Mouse (Mus musculus): ENCODE measurements around the gene Flywch1. TPM values are rescaled to one million over a fixed set of nuclear protein-coding genes. Genes with fewer than 3 reads are reported as not detected.

The Flywch1 gene
- polyA plus RNA-seq, 1 experiment = not detected

GRCm38 (mm10) chr17:23748631-23749391, 22.6 kb downstream of the Flywch1 start:
- Histone ChIP-seq H3K4me3 (ENCODE audit: insufficient read depth, low read depth, low read length) (no peak overlapping the region), H3K4me1 (ENCODE audit: control insufficient read depth, insufficient read depth, low read length) (peaks cover 19% of the 10 kb centered on the region), H3K27ac (ENCODE audit: insufficient read depth, low read depth, low read length) (no peak overlapping the region)
- TF ChIP-seq POLR2A (IDR thresholded peaks at IDR 0.05; ENCODE audit: insufficient read depth, low read depth, low read length) (no peak), CTCF (IDR thresholded peaks at IDR 0.05; ENCODE audit: insufficient read depth, low read depth, low read length) (no peak)
- WGBS = 39% methylated on average over 10 of the region's 10 CpGs

GRCm38 (mm10) chr17:23748026-23748425, 23.4 kb downstream of the Flywch1 start:
- Histone ChIP-seq H3K4me3 (ENCODE audit: insufficient read depth, low read depth, low read length) (no peak overlapping the region), H3K4me1 (ENCODE audit: control insufficient read depth, insufficient read depth, low read length) (peaks cover 19% of the 10 kb centered on the region), H3K27ac (ENCODE audit: insufficient read depth, low read depth, low read length) (no peak overlapping the region)
- 45% methylated on average over 6 of the region's 6 CpGs for WGBS
- TF ChIP-seq POLR2A (IDR thresholded peaks at IDR 0.05; ENCODE audit: insufficient read depth, low read depth, low read length) (no peak), CTCF (IDR thresholded peaks at IDR 0.05; ENCODE audit: insufficient read depth, low read depth, low read length) (no peak)

GRCm38 (mm10) chr17:23747471-23747870, 23.9 kb downstream of the Flywch1 start:
- TF ChIP-seq CTCF (IDR thresholded peaks at IDR 0.05; ENCODE audit: insufficient read depth, low read depth, low read length) (no peak), POLR2A (IDR thresholded peaks at IDR 0.05; ENCODE audit: insufficient read depth, low read depth, low read length) (no peak)
- H3K27ac ChIP-seq (ENCODE audit: insufficient read depth, low read depth, low read length) = no peak overlapping the region
- WGBS = 82% methylated on average over 3 of the region's 3 CpGs
- H3K4me3 ChIP-seq (ENCODE audit: insufficient read depth, low read depth, low read length) = no peak overlapping the region
- peaks cover 22% of the 10 kb centered on the region for H3K4me1 ChIP-seq (ENCODE audit: control insufficient read depth, insufficient read depth, low read length)

- Histone ChIP-seq H3K4me1 (ENCODE audit: control insufficient read depth, insufficient read depth, low read length) (peaks cover 25% of the 10 kb centered on the region), H3K27ac (ENCODE audit: insufficient read depth, low read depth, low read length) (no peak overlapping the region), H3K4me3 (ENCODE audit: insufficient read depth, low read depth, low read length) (no peak overlapping the region)
- WGBS = 88% methylated on average over 3 of the region's 3 CpGs
- no peak for TF ChIP-seq POLR2A (IDR thresholded peaks at IDR 0.05; ENCODE audit: insufficient read depth, low read depth, low read length)
- no peak for TF ChIP-seq CTCF (IDR thresholded peaks at IDR 0.05; ENCODE audit: insufficient read depth, low read depth, low read length)
Observed at GRCm38 (mm10) chr17:23746767-23747166, 24.6 kb downstream of the Flywch1 start.

- Histone ChIP-seq H3K4me3 (ENCODE audit: insufficient read depth, low read depth, low read length) (no peak overlapping the region), H3K27ac (ENCODE audit: insufficient read depth, low read depth, low read length) (no peak overlapping the region), H3K4me1 (ENCODE audit: control insufficient read depth, insufficient read depth, low read length) (peaks cover 25% of the 10 kb centered on the region)
- TF ChIP-seq POLR2A (IDR thresholded peaks at IDR 0.05; ENCODE audit: insufficient read depth, low read depth, low read length) (no peak), CTCF (IDR thresholded peaks at IDR 0.05; ENCODE audit: insufficient read depth, low read depth, low read length) (no peak)
- 21% methylated on average over 12 of the region's 12 CpGs for WGBS
Observed at GRCm38 (mm10) chr17:23746311-23746710, 25.1 kb downstream of the Flywch1 start.

GRCm38 (mm10) chr17:23745301-23746251, 25.8 kb downstream of the Flywch1 start, which contains the start of gene Kremen2:
Gene Kremen2 (minus strand): TSS chr17:23745833.
- Histone ChIP-seq H3K4me1 (ENCODE audit: control insufficient read depth, insufficient read depth, low read length) (peaks cover 30% of the 10 kb centered on the region), H3K4me3 (ENCODE audit: insufficient read depth, low read depth, low read length) (peak within 1 kb of the TSS; percentile 17), H3K27ac (ENCODE audit: insufficient read depth, low read depth, low read length) (no peak within 1 kb of the TSS)
- TF ChIP-seq POLR2A (IDR thresholded peaks at IDR 0.05; ENCODE audit: insufficient read depth, low read depth, low read length) = no peak
- TF ChIP-seq CTCF (IDR thresholded peaks at IDR 0.05; ENCODE audit: insufficient read depth, low read depth, low read length) = no peak
- WGBS = 2% methylated on average over 44 of the region's 45 CpGs

GRCm38 (mm10) chr17:23744651-23745050, 26.8 kb downstream of the Flywch1 start:
- 15% methylated on average over 14 of the region's 14 CpGs for WGBS
- Histone ChIP-seq H3K4me3 (ENCODE audit: insufficient read depth, low read depth, low read length) (no peak overlapping the region), H3K27ac (ENCODE audit: insufficient read depth, low read depth, low read length) (no peak overlapping the region), H3K4me1 (ENCODE audit: control insufficient read depth, insufficient read depth, low read length) (peaks cover 32% of the 10 kb centered on the region)
- no peak for TF ChIP-seq CTCF (IDR thresholded peaks at IDR 0.05; ENCODE audit: insufficient read depth, low read depth, low read length)
- TF ChIP-seq POLR2A (IDR thresholded peaks at IDR 0.05; ENCODE audit: insufficient read depth, low read depth, low read length) = no peak

- Histone ChIP-seq H3K27ac (ENCODE audit: insufficient read depth, low read depth, low read length) (no peak overlapping the region), H3K4me1 (ENCODE audit: control insufficient read depth, insufficient read depth, low read length) (peaks cover 35% of the 10 kb centered on the region), H3K4me3 (ENCODE audit: insufficient read depth, low read depth, low read length) (no peak overlapping the region)
- 61% methylated on average over 8 of the region's 8 CpGs for whole genome bisulfite sequencing
- TF ChIP-seq POLR2A (IDR thresholded peaks at IDR 0.05; ENCODE audit: insufficient read depth, low read depth, low read length) (no peak), CTCF (IDR thresholded peaks at IDR 0.05; ENCODE audit: insufficient read depth, low read depth, low read length) (no peak)
Observed at GRCm38 (mm10) chr17:23744076-23744475, 27.3 kb downstream of the Flywch1 start.

GRCm38 (mm10) chr17:23742941-23743340, 28.5 kb downstream of the Flywch1 start:
- Histone ChIP-seq H3K4me3 (ENCODE audit: insufficient read depth, low read depth, low read length) (no peak overlapping the region), H3K4me1 (ENCODE audit: control insufficient read depth, insufficient read depth, low read length) (peaks cover 41% of the 10 kb centered on the region), H3K27ac (ENCODE audit: insufficient read depth, low read depth, low read length) (no peak overlapping the region)
- 69% methylated on average over 12 of the region's 12 CpGs for WGBS
- TF ChIP-seq CTCF (IDR thresholded peaks at IDR 0.05; ENCODE audit: insufficient read depth, low read depth, low read length) (no peak), POLR2A (IDR thresholded peaks at IDR 0.05; ENCODE audit: insufficient read depth, low read depth, low read length) (no peak)
